Mouse (Mus musculus): ENCODE data around the gene Kcnh6.

GRCm38 (mm10) chr11:106045780-106046179 lies 37.9 kb downstream of the Kcnh6 start:
- TF ChIP-seq CTCF (IDR thresholded peaks at IDR 0.05; ENCODE audit: borderline replicate concordance, extremely low read depth, insufficient read depth, insufficient read length) (no peak), POLR2A (IDR thresholded peaks at IDR 0.05; ENCODE audit: borderline replicate concordance, extremely low read depth, insufficient read depth, insufficient read length, poor library complexity, severe bottlenecking) (no peak)

Measured in brain, embryonic 14.5 days (tissue).